Mouse (Mus musculus) embryonic facial prominence, embryonic 13.5 days (tissue): ENCODE data around the gene Caprin1. TPM values are rescaled to one million over a fixed set of nuclear protein-coding genes. Genes with fewer than 3 reads are reported as not detected.

Experiments used
- ATAC-seq: fragments of 200-750 bp; cut with Nextera tagmentation; 2 replicates; pipeline ENCODE4 v1.8.0; 2017; ENCODE audit warnings: low read depth; ENCODE audit not compliant: insufficient number of reproducible peaks, insufficient read depth, low FRiP score, low TSS enrichment
- H3K27ac ChIP-seq: fragments of 300-500 bp; sonication (generic); 2 replicates; pipeline ENCODE4 v1.5.1; 2015; ENCODE audit warnings: moderate library complexity, mild to moderate bottlenecking, inconsistent platforms
- H3K27me3 ChIP-seq: fragments of 300-500 bp; sonication (generic); 2 replicates; pipeline ENCODE4 v1.6.1; 2015; ENCODE audit warnings: mild to moderate bottlenecking, inconsistent platforms
- H3K36me3 ChIP-seq: fragments of 300-500 bp; sonication (generic); 2 replicates; pipeline ENCODE4 v1.6.1; 2015; ENCODE audit warnings: mild to moderate bottlenecking, inconsistent platforms
- H3K4me1 ChIP-seq: fragments of 300-500 bp; sonication (generic); 2 replicates; pipeline ENCODE4 v1.6.1; 2015; ENCODE audit warnings: inconsistent platforms
- H3K4me2 ChIP-seq: fragments of 300-500 bp; sonication (generic); 2 replicates; pipeline ENCODE4 v1.6.1; 2015; ENCODE audit warnings: moderate library complexity, mild to moderate bottlenecking, inconsistent platforms
- H3K4me3 ChIP-seq: fragments of 300-500 bp; sonication (generic); 2 replicates; pipeline ENCODE4 v1.5.1; 2015; ENCODE audit warnings: mild to moderate bottlenecking, inconsistent platforms
- H3K9ac ChIP-seq: fragments of 300-500 bp; sonication (generic); 2 replicates; pipeline ENCODE4 v1.6.1; 2015; ENCODE audit warnings: mild to moderate bottlenecking, inconsistent platforms
- H3K9me3 ChIP-seq: fragments of 300-500 bp; sonication (generic); 2 replicates; pipeline ENCODE4 v1.6.1; 2016; ENCODE audit warnings: inconsistent platforms
- WGBS: fragments of 180-500 bp; shearing (Covaris S2); methylation state at CpG from one replicate; pipeline ENCODE4 v1.1.7; 2015; ENCODE audit warnings: mixed read lengths; 5-methylcytosine and 5-hydroxymethylcytosine counted together
- polyA plus RNA-seq: library from polyadenylated mRNA; unstranded; fragments of >200 nt; fragmentation: Nextera tagmentation; extraction: Ambion mirVana; gene quantifications from 2 replicates; pipeline ENCODE4 v1.2.1, GENCODE M21; 2015

The Caprin1 gene
- polyA plus RNA-seq, 1 experiment from 2014 or later, result 332 TPM

DNA sequence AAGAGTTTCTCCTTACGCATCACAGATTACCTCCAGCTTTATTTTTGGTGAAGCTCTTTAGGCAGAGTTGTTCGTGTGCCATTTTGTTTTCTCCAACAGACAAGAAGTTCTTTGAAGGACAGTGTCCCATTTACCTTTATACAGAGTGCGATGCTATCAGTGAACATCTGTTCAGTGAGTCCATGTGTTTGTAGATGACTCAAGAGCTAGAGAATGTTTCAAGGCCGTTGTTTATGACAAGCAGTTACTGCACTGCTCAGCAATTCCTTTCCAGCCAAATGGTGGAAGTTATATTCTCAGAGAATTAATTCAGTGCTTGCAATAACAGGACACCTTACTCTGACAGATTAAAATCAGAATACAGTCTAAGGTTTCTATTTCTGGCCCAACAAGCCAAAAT, 27.5 kb upstream of the Caprin1 start:
- no peaks in the 10 kb centered on the region for H3K9me3 ChIP-seq
- no peaks in the 10 kb centered on the region for H3K36me3 ChIP-seq
- no peak overlapping the region for H3K4me2 ChIP-seq
- no peaks in the 10 kb centered on the region for H3K27me3 ChIP-seq
- 86% methylated on average over 4 of the region's 4 CpGs for WGBS
- H3K9ac ChIP-seq, result no peak overlapping the region
- H3K4me3 ChIP-seq, result no peak overlapping the region
- no peak for ATAC-seq
- H3K27ac ChIP-seq, result no peak overlapping the region
- no peaks in the 10 kb centered on the region for H3K4me1 ChIP-seq

- Histone ChIP-seq H3K36me3 (no peaks in the 10 kb centered on the region), H3K9me3 (no peaks in the 10 kb centered on the region), H3K4me2 (no peak overlapping the region), H3K4me3 (no peak overlapping the region), H3K27me3 (no peaks in the 10 kb centered on the region), H3K4me1 (0 out of 2 replicates have a peak, but pooled peaks cover 2% of the 10 kb centered on the region), H3K9ac (no peak overlapping the region), H3K27ac (no peak overlapping the region)
- no peak for ATAC-seq
- WGBS, result 62% methylated on average over 7 of the region's 7 CpGs
Observed at GRCm38 (mm10) chr2:103822560-103822959, 25.1 kb upstream of the Caprin1 start.

- 0 out of 2 replicates have a peak, but pooled peaks have one; percentile 48 for ATAC-seq
Observed at GRCm38 (mm10) chr2:103817145-103817895, 19.9 kb upstream of the Caprin1 start.

DNA sequence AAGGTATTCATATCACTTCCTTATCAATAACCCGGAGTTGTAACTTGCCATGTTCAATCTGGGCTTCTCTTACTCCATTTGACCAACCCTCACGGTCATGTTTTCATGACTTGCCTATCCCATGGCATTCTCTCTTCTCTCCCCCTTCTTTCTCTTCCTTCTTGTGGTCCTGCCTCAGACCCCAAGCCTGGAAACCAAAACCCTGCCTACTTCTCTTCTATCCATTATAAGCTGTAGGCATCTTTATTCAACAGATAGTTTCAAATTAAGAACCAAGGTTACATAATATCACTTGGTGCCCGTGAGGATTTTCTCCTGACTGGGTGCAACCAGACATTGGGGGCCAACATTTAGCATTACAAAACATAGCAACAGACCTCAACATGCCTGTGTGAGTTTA, 18.5 kb upstream of the Caprin1 start:
- Histone ChIP-seq H3K36me3 (no peaks in the 10 kb centered on the region), H3K27ac (no peak overlapping the region), H3K4me1 (0 out of 2 replicates have a peak, but pooled peaks cover 2% of the 10 kb centered on the region), H3K4me3 (no peak overlapping the region), H3K9me3 (no peaks in the 10 kb centered on the region), H3K9ac (no peak overlapping the region), H3K27me3 (no peaks in the 10 kb centered on the region), H3K4me2 (no peak overlapping the region)
- no peak for ATAC-seq
- 80% methylated on average over 3 of the region's 3 CpGs for WGBS

More at GRCm38 (mm10) chr2:103817145-103817895, 19.9 kb upstream of the Caprin1 start:
- WGBS, result 28% methylated on average over 6 of the region's 6 CpGs
- H3K9me3 ChIP-seq, result no peaks in the 10 kb centered on the region
- H3K27ac ChIP-seq, result peak overlapping the region; percentile 44; the same call in 1 of the 2 replicates
- peak overlapping the region; percentile 44 for H3K4me2 ChIP-seq
- H3K4me1 ChIP-seq, result 0 out of 2 replicates have a peak, but pooled peaks cover 2% of the 10 kb centered on the region
- peak overlapping the region; percentile 20; the same call in 1 of the 2 replicates for H3K4me3 ChIP-seq
- H3K36me3 ChIP-seq, result no peaks in the 10 kb centered on the region
- no peaks in the 10 kb centered on the region for H3K27me3 ChIP-seq
- H3K9ac ChIP-seq, result no peak overlapping the region

DNA sequence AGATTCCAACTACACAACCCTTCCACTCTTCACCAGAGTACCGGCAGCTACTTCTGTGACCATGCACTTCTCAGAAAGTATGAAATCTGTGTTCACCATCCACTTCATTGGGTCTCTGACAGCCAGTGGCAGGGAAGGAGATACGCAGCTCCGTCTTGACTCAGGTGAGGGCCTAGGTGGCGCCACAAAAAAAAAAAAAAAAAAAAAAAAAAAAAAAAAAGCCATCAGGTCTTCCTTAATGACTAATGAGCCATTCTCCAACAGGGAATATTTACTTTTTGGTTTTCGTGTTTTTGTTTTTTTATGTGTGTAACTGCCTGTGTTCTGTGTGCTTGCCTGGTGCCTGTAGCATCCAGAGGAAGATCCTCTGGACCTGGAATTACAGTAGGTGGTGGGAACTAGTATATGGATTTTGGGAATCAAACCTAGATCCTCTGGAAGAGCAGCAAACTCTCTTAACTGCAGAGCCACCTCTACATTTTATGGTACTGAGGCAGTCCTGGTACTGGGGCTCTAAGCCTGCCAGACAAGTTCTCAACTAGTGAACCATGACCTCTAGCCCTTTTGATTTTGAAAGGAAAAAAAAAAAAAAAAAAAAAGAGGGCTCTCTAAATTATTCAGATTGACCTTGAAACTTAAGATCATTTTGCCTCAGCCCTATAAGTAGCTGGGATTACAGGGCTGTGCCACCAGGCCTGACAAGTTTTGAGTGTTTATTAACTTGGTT, 14.2 kb upstream of the Caprin1 start:
- Histone ChIP-seq H3K27me3 (no peaks in the 10 kb centered on the region), H3K36me3 (no peaks in the 10 kb centered on the region), H3K27ac (no peak overlapping the region), H3K9me3 (no peaks in the 10 kb centered on the region), H3K9ac (no peak overlapping the region), H3K4me1 (no peaks in the 10 kb centered on the region), H3K4me2 (no peak overlapping the region), H3K4me3 (no peak overlapping the region)
- no peak for ATAC-seq
- 65% methylated on average over 5 of the region's 5 CpGs for WGBS

GRCm38 (mm10) chr2:103810412-103810811, 13.0 kb upstream of the Caprin1 start:
- no peaks in the 10 kb centered on the region for H3K27me3 ChIP-seq
- H3K4me2 ChIP-seq, result no peak overlapping the region
- 88% methylated on average over 6 of the region's 6 CpGs for WGBS
- H3K36me3 ChIP-seq, result no peaks in the 10 kb centered on the region
- H3K4me3 ChIP-seq, result no peak overlapping the region
- H3K4me1 ChIP-seq, result no peaks in the 10 kb centered on the region
- ATAC-seq, result no peak
- H3K27ac ChIP-seq, result no peak overlapping the region
- no peaks in the 10 kb centered on the region for H3K9me3 ChIP-seq
- no peak overlapping the region for H3K9ac ChIP-seq

DNA sequence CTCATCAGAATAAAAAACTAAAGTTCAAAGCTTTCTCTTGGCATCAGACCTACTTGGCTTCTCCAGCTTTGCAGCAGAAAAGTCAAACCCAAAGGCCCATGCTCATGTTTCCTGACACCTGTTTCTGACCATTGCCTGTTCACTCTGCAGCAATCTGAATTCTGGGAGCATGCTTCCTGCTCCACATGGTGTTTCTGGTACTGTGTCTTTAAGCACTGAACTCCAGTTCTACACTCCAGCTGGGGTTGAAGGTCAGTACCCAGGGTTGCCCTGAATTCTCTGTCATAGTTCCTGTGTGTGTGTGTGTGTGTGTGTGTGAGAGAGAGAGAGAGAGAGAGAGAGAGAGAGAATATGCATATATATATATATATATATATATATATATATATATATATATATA, 11.0 kb upstream of the Caprin1 start:
- Histone ChIP-seq H3K9ac (no peak overlapping the region), H3K4me2 (no peak overlapping the region), H3K36me3 (no peaks in the 10 kb centered on the region), H3K4me1 (no peaks in the 10 kb centered on the region), H3K27me3 (no peaks in the 10 kb centered on the region), H3K9me3 (no peaks in the 10 kb centered on the region), H3K27ac (no peak overlapping the region), H3K4me3 (no peak overlapping the region)
- no peak for ATAC-seq

DNA sequence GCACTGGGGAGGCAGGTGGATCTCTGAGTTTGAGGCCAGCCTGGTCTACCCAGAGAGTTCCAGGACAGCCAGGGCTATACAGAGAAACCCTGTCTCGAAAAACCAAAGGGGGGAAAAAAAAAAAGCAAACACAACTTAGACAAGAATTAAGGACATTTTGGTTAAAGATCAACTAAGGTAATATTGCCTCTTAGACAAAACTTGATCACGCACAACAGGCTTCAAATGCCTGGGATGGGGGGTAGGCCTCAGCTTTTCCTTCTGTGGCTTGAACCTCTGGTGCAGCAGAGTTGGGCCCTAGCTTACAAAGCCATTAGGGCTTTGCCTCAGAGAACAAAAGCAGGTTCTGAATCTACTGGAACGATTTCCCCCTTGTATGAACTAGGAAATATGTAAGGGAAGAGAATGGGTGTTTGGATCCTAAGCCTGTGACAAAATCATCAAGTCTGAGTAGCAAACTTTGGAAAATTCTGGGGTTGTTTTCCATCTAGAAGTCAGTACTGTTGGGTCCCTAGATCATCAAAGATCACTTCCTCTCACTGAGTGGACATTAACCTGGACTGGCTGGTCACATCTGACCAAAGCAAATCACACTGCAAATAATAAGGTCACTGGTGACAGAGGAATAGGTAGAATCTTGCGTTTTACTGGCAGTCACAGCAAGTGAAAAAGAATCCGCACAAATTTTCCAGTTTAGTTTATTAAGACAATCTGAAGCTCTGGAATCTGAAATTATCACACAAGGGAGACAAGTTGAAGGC, 6.5 kb upstream of the Caprin1 start:
- 67% methylated on average over 5 of the region's 5 CpGs for WGBS
- no peak overlapping the region for H3K4me2 ChIP-seq
- H3K27me3 ChIP-seq, result no peaks in the 10 kb centered on the region
- H3K9me3 ChIP-seq, result no peaks in the 10 kb centered on the region
- ATAC-seq, result no peak
- H3K4me3 ChIP-seq, result no peak overlapping the region
- H3K4me1 ChIP-seq, result 0 out of 2 replicates have a peak, but pooled peaks cover 5% of the 10 kb centered on the region
- no peak overlapping the region for H3K9ac ChIP-seq
- no peak overlapping the region for H3K27ac ChIP-seq
- no peaks in the 10 kb centered on the region for H3K36me3 ChIP-seq

GRCm38 (mm10) chr2:103802422-103802821, 5.0 kb upstream of the Caprin1 start:
- no peak for ATAC-seq

DNA sequence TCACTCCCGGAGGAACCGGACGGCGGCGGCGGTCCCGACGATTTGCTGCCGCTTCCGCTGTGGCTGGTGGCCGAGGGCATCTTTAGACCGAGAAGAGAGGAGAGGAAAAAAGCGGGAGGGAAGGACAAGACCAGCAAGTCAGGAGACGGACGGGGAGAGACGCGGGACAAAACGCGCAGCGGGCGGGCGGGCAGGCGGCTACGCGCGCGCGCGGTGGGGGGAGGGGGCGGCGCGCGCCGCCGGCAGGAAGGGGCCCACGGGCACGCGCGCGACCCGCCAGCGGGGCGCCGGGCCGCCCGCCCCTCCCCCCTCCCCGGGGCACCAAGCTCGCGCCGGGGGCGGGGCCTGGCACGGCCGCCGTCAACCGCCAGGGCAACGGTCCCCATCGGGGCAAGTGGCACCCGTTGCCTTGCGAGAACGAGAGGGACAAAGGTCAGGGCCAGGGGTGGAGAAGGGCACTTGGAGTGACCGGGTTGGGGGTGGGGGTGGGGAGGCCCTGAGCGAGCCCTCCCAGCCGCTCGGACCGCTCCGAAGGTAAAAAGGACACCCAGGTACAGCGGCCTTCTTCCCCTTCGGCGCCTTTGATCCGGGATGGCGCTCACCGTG, 485 bp downstream of the Caprin1 start:
- peak overlapping the region; percentile 67 for H3K4me2 ChIP-seq
- peak overlapping the region; percentile 84 for H3K4me3 ChIP-seq
- H3K27me3 ChIP-seq, result no peaks in the 10 kb centered on the region
- no peaks in the 10 kb centered on the region for H3K9me3 ChIP-seq
- WGBS, result under 1% methylated on average over 68 of the region's 72 CpGs
- H3K27ac ChIP-seq, result peak overlapping the region; percentile 100
- H3K36me3 ChIP-seq, result peaks cover 17% of the 10 kb centered on the region
- H3K4me1 ChIP-seq, result peaks cover 21% of the 10 kb centered on the region
- peak; percentile 62 for ATAC-seq
- H3K9ac ChIP-seq, result peak overlapping the region; percentile 99

More at GRCm38 (mm10) chr2:103802422-103802821, 5.0 kb upstream of the Caprin1 start:
- Histone ChIP-seq H3K4me1 (peaks cover 9% of the 10 kb centered on the region; the same call in 1 of the 2 replicates), H3K36me3 (no peaks in the 10 kb centered on the region), H3K27ac (no peak overlapping the region), H3K4me2 (no peak overlapping the region), H3K9me3 (no peaks in the 10 kb centered on the region), H3K27me3 (no peaks in the 10 kb centered on the region), H3K9ac (no peak overlapping the region), H3K4me3 (no peak overlapping the region)
- WGBS, result 91% methylated on average over 1 of the region's 1 CpGs
